Mouse (Mus musculus) erythroblast, embryonic 14.5 days (primary cell): Measurements from ENCODE around the gene Slc35b2.

Source experiments
- GATA1 ChIP-seq: IDR thresholded peaks from 2 replicates; pipeline ENCODE4 v1.6.1; 2012; ENCODE audit warnings: low read length, inconsistent platforms, mixed read lengths
- TAL1 ChIP-seq: IDR thresholded peaks from 3 replicates; pipeline ENCODE4 v1.6.1; 2012; ENCODE audit warnings: low read length, inconsistent platforms, mixed read lengths

- TF ChIP-seq GATA1 (no peak), TAL1 (no peak)
These were observed 37.7 kb downstream of the Slc35b2 start for GRCm38 (mm10) chr17:45601325-45601724.
